Mouse (Mus musculus) heart, postnatal 0 days (tissue): ENCODE results near the gene Xrcc4. TPM values are rescaled to one million over a fixed set of nuclear protein-coding genes. Genes with fewer than 3 reads are reported as not detected.
A peak's percentile ranks its signal among the peaks of the same experiment; 100 is the strongest.

Experiments used
- ATAC-seq: fragments of 200-750 bp; cut with Nextera tagmentation; 2 replicates; pipeline ENCODE4 v1.8.0; 2017; ENCODE audit warnings: low read depth, moderate number of reproducible peaks, moderate library complexity; ENCODE audit not compliant: insufficient read depth
- DNase-seq: peaks from one replicate; pipeline ENCODE4 v3.0.0-alpha.2; 2016; ENCODE audit warnings: low spot score
- H3K27ac ChIP-seq: fragments of 300-500 bp; sonication (generic); 2 replicates; pipeline ENCODE4 v1.5.1; 2014; ENCODE audit warnings: low read depth, mild to moderate bottlenecking
- H3K27me3 ChIP-seq: fragments of 300-500 bp; sonication (generic); 2 replicates; pipeline ENCODE4 v1.6.1; 2014; ENCODE audit warnings: low read length, mixed read lengths; ENCODE audit not compliant: control insufficient read depth, insufficient read depth
- H3K36me3 ChIP-seq: fragments of 300-500 bp; sonication (generic); replicated peaks from 2 replicates; pipeline ENCODE4 v1.6.1; 2014; ENCODE audit warnings: low read length, mixed read lengths; ENCODE audit not compliant: control insufficient read depth, insufficient read depth
- H3K4me1 ChIP-seq: fragments of 300-500 bp; sonication (generic); 2 replicates; pipeline ENCODE4 v1.6.1; 2014; ENCODE audit warnings: antibody characterized with exemption; ENCODE audit not compliant: control insufficient read depth, insufficient read depth
- H3K4me2 ChIP-seq: fragments of 300-500 bp; sonication (generic); 2 replicates; pipeline ENCODE4 v1.6.1; 2014; ENCODE audit warnings: low read depth, mild to moderate bottlenecking, low read length, moderate library complexity
- H3K4me3 ChIP-seq: fragments of 300-500 bp; sonication (generic); 2 replicates; pipeline ENCODE4 v1.5.1; 2014; ENCODE audit warnings: low read depth, low read length
- H3K9ac ChIP-seq: fragments of 300-500 bp; sonication (generic); replicated peaks from 2 replicates; pipeline ENCODE4 v1.6.1; 2014; ENCODE audit warnings: low read depth, low read length, mixed read lengths
- H3K9me3 ChIP-seq: fragments of 300-500 bp; sonication (generic); replicated peaks from 2 replicates; pipeline ENCODE4 v1.6.1; 2016; ENCODE audit warnings: low read length; ENCODE audit not compliant: control insufficient read depth
- CTCF ChIP-seq: IDR thresholded peaks from 2 replicates; pipeline ENCODE4 v1.5.1; 2016; ENCODE audit warnings: antibody characterized with exemption, control low read depth, low read depth
- EP300 ChIP-seq: IDR thresholded peaks from 2 replicates; pipeline ENCODE4 v1.6.1; 2016; ENCODE audit warnings: antibody characterized with exemption, low read depth
- WGBS: fragments of 180-500 bp; shearing (Covaris S2); extraction: QIAGEN DNeasy Blood & Tissue Kit; methylation state at CpG from one replicate; pipeline ENCODE4 v1.1.7; 2014; 5-methylcytosine and 5-hydroxymethylcytosine counted together
- polyA plus RNA-seq: library from polyadenylated mRNA; unstranded; fragments of >200 nt; fragmentation: Nextera tagmentation; extraction: Ambion mirVana; gene quantifications from 2 replicates; pipeline ENCODE4 v1.2.1, GENCODE M21; 2015
- total RNA-seq: library from RNA; depleted of rRNA; stranded (reverse); fragments of >200 nt; gene quantifications from 2 replicates; pipeline ENCODE4 v1.2.3, GENCODE M21; 2014; ENCODE audit warnings: low replicate concordance

Gene Xrcc4
- total and polyA plus RNA-seq, 2 experiments from 2014 or later = 10.7 to 18.4 TPM

DNA sequence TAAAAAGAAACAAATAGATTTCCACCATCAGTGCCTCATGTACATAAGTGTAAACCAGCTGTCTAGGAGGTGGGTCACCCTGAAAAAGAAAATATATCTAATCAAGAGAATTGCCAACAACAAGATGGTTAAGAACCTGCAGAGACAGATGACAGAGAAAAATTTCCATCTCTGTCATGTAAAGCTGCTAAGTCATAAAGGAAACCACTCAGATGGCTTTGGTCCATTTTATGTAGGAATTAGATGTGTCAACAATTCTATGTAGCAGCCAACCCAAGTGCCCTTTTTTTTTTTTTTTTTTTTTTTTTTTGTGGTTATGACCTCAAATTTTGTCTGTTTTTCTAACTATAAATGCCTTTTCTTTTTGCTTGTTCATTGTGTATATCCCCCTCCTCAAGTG is 12.1 kb upstream of the Xrcc4 start:
- H3K9me3 ChIP-seq = no peaks in the 10 kb centered on the region
- TF ChIP-seq EP300 (no peak), CTCF (no peak)
- peaks cover 38% of the 10 kb centered on the region for H3K36me3 ChIP-seq
- H3K27me3 ChIP-seq = no peaks in the 10 kb centered on the region
- H3K4me2 ChIP-seq = no peak overlapping the region
- no peak overlapping the region for H3K9ac ChIP-seq
- ATAC-seq (no peak), DNase-seq (no peak)
- no peak overlapping the region for H3K4me3 ChIP-seq
- no peak overlapping the region for H3K27ac ChIP-seq
- H3K4me1 ChIP-seq = no peaks in the 10 kb centered on the region

DNA sequence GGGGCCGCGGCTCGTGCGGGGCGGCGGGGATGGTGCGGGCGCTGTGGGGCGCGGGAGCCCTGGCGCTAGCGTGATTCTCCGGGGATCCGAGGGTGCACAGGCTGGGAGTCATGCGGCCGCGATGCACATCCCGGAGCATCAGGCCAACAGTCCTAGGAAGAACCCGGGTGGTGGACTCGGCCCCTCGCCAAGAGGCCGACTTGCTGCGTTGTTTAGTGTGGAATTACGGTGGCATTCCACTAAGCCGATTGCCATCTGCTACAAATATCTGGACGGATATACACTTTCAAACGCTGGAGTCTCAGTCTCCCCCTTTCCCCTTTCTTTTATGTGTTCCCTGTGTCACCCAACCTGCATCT is 396 bp upstream of the Xrcc4 start:
- H3K4me2 ChIP-seq = peak overlapping the region; percentile 88
- no peaks in the 10 kb centered on the region for H3K9me3 ChIP-seq
- H3K4me1 ChIP-seq = peaks cover 9% of the 10 kb centered on the region
- DNase-seq (no peak), ATAC-seq (peak; percentile 57)
- under 1% methylated on average over 25 of the region's 27 CpGs for WGBS
- peak overlapping the region; percentile 74 for H3K27ac ChIP-seq
- peak overlapping the region; percentile 81 for H3K9ac ChIP-seq
- H3K27me3 ChIP-seq = no peaks in the 10 kb centered on the region
- peak overlapping the region; percentile 88 for H3K4me3 ChIP-seq
- no peaks in the 10 kb centered on the region for H3K36me3 ChIP-seq
- no peak for TF ChIP-seq CTCF
- TF ChIP-seq EP300 = no peak

DNA sequence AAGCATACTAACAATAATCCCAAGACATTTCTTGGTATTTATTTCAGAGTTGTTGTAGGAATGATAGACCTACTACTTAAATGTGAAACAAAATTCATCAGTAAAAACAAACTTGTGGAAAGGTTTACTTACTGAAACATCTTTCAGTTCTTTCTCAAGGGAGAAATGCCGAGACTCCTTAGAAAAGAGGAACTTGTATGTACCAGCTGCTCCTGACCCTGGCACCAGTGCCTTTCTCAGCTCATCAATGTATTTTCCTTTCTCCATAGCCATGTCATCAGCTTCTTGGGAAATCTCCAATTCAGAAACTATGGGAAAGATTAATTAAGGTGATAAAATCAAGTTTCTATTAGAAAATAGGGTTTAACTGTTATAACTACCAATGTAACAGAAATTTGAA is 27.5 kb downstream of the Xrcc4 start:
- 78% methylated on average over 1 of the region's 1 CpGs for WGBS
- ATAC-seq (no peak), DNase-seq (no peak)
- TF ChIP-seq CTCF (no peak), EP300 (no peak)
- no peak overlapping the region for H3K4me2 ChIP-seq
- H3K4me3 ChIP-seq = no peak overlapping the region
- no peaks in the 10 kb centered on the region for H3K27me3 ChIP-seq
- no peak overlapping the region for H3K27ac ChIP-seq
- no peak overlapping the region for H3K9ac ChIP-seq
- no peaks in the 10 kb centered on the region for H3K9me3 ChIP-seq
- no peaks in the 10 kb centered on the region for H3K36me3 ChIP-seq
- no peaks in the 10 kb centered on the region for H3K4me1 ChIP-seq

DNA sequence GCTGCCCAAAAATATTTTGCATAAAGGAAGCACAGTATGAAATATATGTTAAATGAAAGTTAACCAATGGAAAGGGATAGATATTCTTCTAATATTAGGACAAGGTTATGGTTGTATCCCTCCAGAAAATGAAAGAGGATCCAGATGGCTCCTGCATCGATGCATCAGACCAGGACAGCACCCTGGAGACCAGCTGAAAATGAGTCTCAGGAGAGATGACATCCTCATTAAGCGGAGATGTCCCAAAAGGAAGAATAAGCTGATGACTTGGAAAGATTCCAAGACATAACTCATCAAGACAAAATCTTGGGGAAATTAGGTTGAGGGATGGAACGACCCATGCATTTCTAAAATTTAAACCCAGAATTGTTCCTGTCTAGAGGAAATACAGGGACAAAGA is 37.0 kb downstream of the Xrcc4 start:
- Histone ChIP-seq H3K27me3 (no peaks in the 10 kb centered on the region), H3K36me3 (no peaks in the 10 kb centered on the region), H3K27ac (no peak overlapping the region), H3K4me2 (no peak overlapping the region), H3K4me3 (no peak overlapping the region), H3K4me1 (no peaks in the 10 kb centered on the region), H3K9me3 (no peaks in the 10 kb centered on the region), H3K9ac (no peak overlapping the region)
- no peak for DNase-seq
- ATAC-seq = no peak
- whole genome bisulfite sequencing = 76% methylated on average over 3 of the region's 3 CpGs
- TF ChIP-seq CTCF (no peak), EP300 (no peak)

DNA sequence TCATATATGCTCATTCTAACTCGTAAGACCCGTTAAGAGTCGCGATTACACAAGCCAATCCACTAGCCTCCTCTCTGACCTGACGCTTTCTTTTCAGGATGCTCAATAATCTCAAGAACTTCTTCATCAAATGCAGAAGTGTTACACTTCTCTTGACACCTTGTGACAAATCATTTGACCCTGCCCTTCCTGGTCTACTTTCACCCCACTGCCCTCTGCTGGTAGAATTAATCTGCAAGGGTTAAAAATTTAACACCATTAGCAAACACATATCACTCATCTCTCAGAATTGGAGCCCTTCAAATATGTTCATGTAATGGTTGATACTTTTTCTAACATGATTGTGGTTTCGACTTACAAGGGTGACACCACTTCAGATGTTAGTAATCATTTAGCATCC is 37.7 kb downstream of the Xrcc4 start:
- 38% methylated on average over 6 of the region's 6 CpGs for WGBS
- TF ChIP-seq EP300 (no peak), CTCF (peak; percentile 53)
- no peak overlapping the region for H3K9ac ChIP-seq
- H3K9me3 ChIP-seq = no peaks in the 10 kb centered on the region
- H3K36me3 ChIP-seq = no peaks in the 10 kb centered on the region
- no peak overlapping the region for H3K4me2 ChIP-seq
- no peak overlapping the region for H3K27ac ChIP-seq
- H3K4me1 ChIP-seq = no peaks in the 10 kb centered on the region
- ATAC-seq (no peak), DNase-seq (peak; percentile 26)
- H3K4me3 ChIP-seq = no peak overlapping the region
- no peaks in the 10 kb centered on the region for H3K27me3 ChIP-seq

DNA sequence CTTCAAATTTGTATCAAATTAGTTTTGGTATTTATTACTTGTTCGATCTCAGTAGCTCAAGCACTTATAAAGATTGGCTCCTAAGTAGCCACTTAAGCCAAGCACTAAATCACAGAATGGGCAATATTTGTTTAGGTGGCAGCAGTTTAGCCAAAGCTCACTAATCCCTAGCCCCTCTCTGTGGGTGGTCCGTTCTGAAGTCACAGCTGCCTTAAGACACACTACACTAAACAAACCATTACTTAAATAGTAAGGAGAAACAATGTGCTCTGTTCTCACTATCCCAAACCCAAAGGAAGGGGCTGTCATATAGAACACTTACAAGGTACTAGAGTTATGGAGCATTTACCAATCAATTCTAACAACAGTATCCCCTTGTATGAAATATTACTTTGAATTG is 49.8 kb downstream of the Xrcc4 start:
- no peak for TF ChIP-seq EP300
- no peak for TF ChIP-seq CTCF
- no peak overlapping the region for H3K27ac ChIP-seq
- no peak overlapping the region for H3K4me3 ChIP-seq
- H3K4me2 ChIP-seq = no peak overlapping the region
- no peaks in the 10 kb centered on the region for H3K9me3 ChIP-seq
- H3K27me3 ChIP-seq = no peaks in the 10 kb centered on the region
- no peaks in the 10 kb centered on the region for H3K36me3 ChIP-seq
- H3K9ac ChIP-seq = no peak overlapping the region
- WGBS = 73% methylated on average over 2 of the region's 2 CpGs
- H3K4me1 ChIP-seq = no peaks in the 10 kb centered on the region
- DNase-seq = no peak
- ATAC-seq = no peak
